Mouse (Mus musculus): ENCODE measurements around the gene Junb. TPM values are rescaled to one million over a fixed set of nuclear protein-coding genes. Genes with fewer than 3 reads are reported as not detected.

The Junb gene
- polyA plus RNA-seq (2012; ENCODE audit: insufficient read depth, insufficient read length, missing spikeins) = 71.1 and 80.8 TPM in 2 replicates

- Histone ChIP-seq H3K27ac (ENCODE audit: insufficient read depth, low read depth, low read length) (peak within 1 kb of the TSS; percentile 94), H3K4me1 (ENCODE audit: control insufficient read depth, insufficient read depth, low read length) (peaks cover 37% of the 10 kb centered on the region), H3K4me3 (ENCODE audit: insufficient read depth, low read length) (peak within 1 kb of the TSS; percentile 89)
- TF ChIP-seq CTCF (IDR thresholded peaks at IDR 0.05; ENCODE audit: low read depth, low read length) = no peak
- peak; percentile 100 for TF ChIP-seq POLR2A (IDR thresholded peaks at IDR 0.05; ENCODE audit: borderline replicate concordance, low read depth, low read length)
These were observed at the start of gene Junb for GRCm38 (mm10) chr8:84978248-84978940. Gene Junb, minus strand, starts transcription at chr8:84978718.

GRCm38 (mm10) chr8:85027922-85028321 lies 49.4 kb upstream of the Junb start:
- H3K4me1 ChIP-seq (ENCODE audit: control insufficient read depth, insufficient read depth, low read length) = peaks cover 18% of the 10 kb centered on the region
- peak overlapping the region; percentile 88 for H3K4me3 ChIP-seq (ENCODE audit: insufficient read depth, low read length)
- H3K27ac ChIP-seq (ENCODE audit: insufficient read depth, low read depth, low read length) = no peak overlapping the region
- no peak for TF ChIP-seq POLR2A (IDR thresholded peaks at IDR 0.05; ENCODE audit: borderline replicate concordance, low read depth, low read length)
- TF ChIP-seq CTCF (IDR thresholded peaks at IDR 0.05; ENCODE audit: low read depth, low read length) = no peak

- H3K4me3 ChIP-seq (ENCODE audit: insufficient read depth, low read length) = peak overlapping the region; percentile 88
- peak overlapping the region; percentile 63 for H3K27ac ChIP-seq (ENCODE audit: insufficient read depth, low read depth, low read length)
- TF ChIP-seq CTCF (IDR thresholded peaks at IDR 0.05; ENCODE audit: low read depth, low read length) (no peak), POLR2A (IDR thresholded peaks at IDR 0.05; ENCODE audit: borderline replicate concordance, low read depth, low read length) (no peak)
- peaks cover 18% of the 10 kb centered on the region for H3K4me1 ChIP-seq (ENCODE audit: control insufficient read depth, insufficient read depth, low read length)
These were observed 49.0 kb upstream of the Junb start for GRCm38 (mm10) chr8:85027516-85027855.

- peaks cover 18% of the 10 kb centered on the region for H3K4me1 ChIP-seq (ENCODE audit: control insufficient read depth, insufficient read depth, low read length)
- peak within 1 kb of the TSS; percentile 87 for H3K27ac ChIP-seq (ENCODE audit: insufficient read depth, low read depth, low read length)
- peak within 1 kb of the TSS; percentile 88 for H3K4me3 ChIP-seq (ENCODE audit: insufficient read depth, low read length)
- TF ChIP-seq CTCF (IDR thresholded peaks at IDR 0.05; ENCODE audit: low read depth, low read length) = no peak
- peak; percentile 83 for TF ChIP-seq POLR2A (IDR thresholded peaks at IDR 0.05; ENCODE audit: borderline replicate concordance, low read depth, low read length)
These were observed 48.4 kb upstream of the Junb start, which contains the start of gene Trir for GRCm38 (mm10) chr8:85026670-85027515. Gene Trir, plus strand, starts transcription at chr8:85026823.

- peak within 1 kb of the TSS; percentile 94 for H3K4me3 ChIP-seq (ENCODE audit: insufficient read depth, low read length)
- H3K27ac ChIP-seq (ENCODE audit: insufficient read depth, low read depth, low read length) = peak within 1 kb of the TSS; percentile 82
- peak; percentile 81; the same call in 1 of the 2 replicates for TF ChIP-seq POLR2A (IDR thresholded peaks at IDR 0.05; ENCODE audit: borderline replicate concordance, low read depth, low read length)
- no peak for TF ChIP-seq CTCF (IDR thresholded peaks at IDR 0.05; ENCODE audit: low read depth, low read length)
- peaks cover 18% of the 10 kb centered on the region for H3K4me1 ChIP-seq (ENCODE audit: control insufficient read depth, insufficient read depth, low read length)
These were observed 46.8 kb upstream of the Junb start, which contains the start of gene Asna1 for GRCm38 (mm10) chr8:85025098-85025932. Gene Asna1, minus strand, starts transcription at chr8:85025281.

- TF ChIP-seq POLR2A (IDR thresholded peaks at IDR 0.05; ENCODE audit: borderline replicate concordance, low read depth, low read length) (no peak), CTCF (IDR thresholded peaks at IDR 0.05; ENCODE audit: low read depth, low read length) (no peak)
- peaks cover 15% of the 10 kb centered on the region for H3K4me1 ChIP-seq (ENCODE audit: control insufficient read depth, insufficient read depth, low read length)
- no peak overlapping the region for H3K27ac ChIP-seq (ENCODE audit: insufficient read depth, low read depth, low read length)
- H3K4me3 ChIP-seq (ENCODE audit: insufficient read depth, low read length) = peak overlapping the region; percentile 94
These were observed 45.3 kb upstream of the Junb start for GRCm38 (mm10) chr8:85023846-85024245.

- H3K4me3 ChIP-seq (ENCODE audit: insufficient read depth, low read length) = no peak overlapping the region
- TF ChIP-seq CTCF (IDR thresholded peaks at IDR 0.05; ENCODE audit: low read depth, low read length) (no peak), POLR2A (IDR thresholded peaks at IDR 0.05; ENCODE audit: borderline replicate concordance, low read depth, low read length) (no peak)
- no peak overlapping the region for H3K27ac ChIP-seq (ENCODE audit: insufficient read depth, low read depth, low read length)
- peaks cover 9% of the 10 kb centered on the region for H3K4me1 ChIP-seq (ENCODE audit: control insufficient read depth, insufficient read depth, low read length)
These were observed 43.1 kb upstream of the Junb start for GRCm38 (mm10) chr8:85021514-85022055.

GRCm38 (mm10) chr8:85017209-85017608 lies 38.7 kb upstream of the Junb start:
- TF ChIP-seq CTCF (IDR thresholded peaks at IDR 0.05; ENCODE audit: low read depth, low read length) = no peak
- no peak for TF ChIP-seq POLR2A (IDR thresholded peaks at IDR 0.05; ENCODE audit: borderline replicate concordance, low read depth, low read length)
- Histone ChIP-seq H3K27ac (ENCODE audit: insufficient read depth, low read depth, low read length) (no peak overlapping the region), H3K4me3 (ENCODE audit: insufficient read depth, low read length) (no peak overlapping the region), H3K4me1 (ENCODE audit: control insufficient read depth, insufficient read depth, low read length) (no peaks in the 10 kb centered on the region)

- Histone ChIP-seq H3K4me3 (ENCODE audit: insufficient read depth, low read length) (no peak overlapping the region), H3K4me1 (ENCODE audit: control insufficient read depth, insufficient read depth, low read length) (no peaks in the 10 kb centered on the region), H3K27ac (ENCODE audit: insufficient read depth, low read depth, low read length) (no peak overlapping the region)
- TF ChIP-seq POLR2A (IDR thresholded peaks at IDR 0.05; ENCODE audit: borderline replicate concordance, low read depth, low read length) (no peak), CTCF (IDR thresholded peaks at IDR 0.05; ENCODE audit: low read depth, low read length) (no peak)
These were observed 38.2 kb upstream of the Junb start for GRCm38 (mm10) chr8:85016724-85017123.

Measured in bone marrow macrophage, adult 2 months (primary cell).